Mouse (Mus musculus): Measurements from ENCODE around the gene Knop1.

The Knop1 gene

DNA sequence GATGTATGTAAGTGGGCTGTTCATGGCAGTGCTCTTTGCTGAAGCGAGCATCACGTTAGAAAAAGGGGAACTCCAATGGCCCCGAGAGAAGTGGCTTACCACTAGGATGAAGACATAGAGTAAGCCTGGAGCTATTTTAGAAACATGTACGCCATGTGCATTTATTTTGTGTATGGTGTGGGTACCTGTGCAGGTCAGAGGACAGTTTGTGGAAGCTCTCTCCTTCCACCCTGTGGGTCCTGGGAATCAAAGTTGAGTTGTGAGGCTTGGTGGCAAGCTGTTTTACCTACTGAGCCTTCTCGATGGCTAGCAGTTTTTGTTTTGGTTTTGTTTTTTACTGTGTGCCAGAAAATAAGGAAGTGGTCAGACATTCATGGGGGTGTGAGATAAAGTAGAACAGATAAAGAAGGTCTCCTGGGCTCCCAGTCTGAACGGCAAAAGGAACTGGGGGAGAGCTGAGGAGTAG lies 57.9 kb downstream of the Knop1 start:
- DNase-seq (ENCODE audit: low spot score in 2 of 2): no peak

DNA sequence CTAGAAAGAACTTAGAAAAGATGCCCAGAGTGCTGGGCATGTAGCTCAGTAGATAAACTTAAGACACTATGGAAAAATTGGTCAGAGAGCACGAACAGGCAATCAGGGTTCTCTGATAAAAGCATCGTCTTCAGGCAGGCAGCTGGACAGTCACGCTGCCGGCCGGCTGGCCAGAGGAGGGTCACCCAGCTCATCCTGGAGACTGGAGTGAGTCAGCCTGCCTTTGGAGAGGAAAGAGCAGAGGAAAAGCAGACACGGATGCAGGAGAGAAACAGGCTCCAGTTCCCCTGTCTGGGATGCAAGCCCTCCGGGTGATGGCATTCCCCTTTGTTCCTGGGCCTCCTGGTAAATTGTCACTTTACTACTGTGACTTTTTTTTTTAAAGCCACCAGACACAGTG lies 58.5 kb downstream of the Knop1 start:
- no peak for DNase-seq (ENCODE audit: low spot score in 2 of 2)

DNA sequence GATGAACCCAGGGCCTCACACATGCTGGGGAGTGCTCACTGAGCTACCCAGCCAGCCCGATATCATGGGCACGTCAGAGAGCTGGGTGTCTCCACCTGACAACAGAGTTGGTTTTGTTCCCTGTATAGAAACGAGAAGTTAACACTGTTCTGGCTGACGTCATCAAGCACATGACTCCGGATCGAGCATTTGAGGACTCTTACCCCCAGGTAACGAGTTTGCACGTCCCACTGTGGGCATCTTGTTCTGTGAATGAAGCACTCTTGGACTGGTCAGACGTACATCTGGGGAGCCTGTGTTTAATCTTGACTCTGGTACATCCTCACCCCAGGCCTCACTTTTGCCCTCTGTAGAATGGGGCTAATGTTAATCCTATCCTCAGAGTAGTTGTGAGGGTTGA lies 59.2 kb downstream of the Knop1 start:
- no peak for DNase-seq (ENCODE audit: low spot score in 2 of 2)

DNA sequence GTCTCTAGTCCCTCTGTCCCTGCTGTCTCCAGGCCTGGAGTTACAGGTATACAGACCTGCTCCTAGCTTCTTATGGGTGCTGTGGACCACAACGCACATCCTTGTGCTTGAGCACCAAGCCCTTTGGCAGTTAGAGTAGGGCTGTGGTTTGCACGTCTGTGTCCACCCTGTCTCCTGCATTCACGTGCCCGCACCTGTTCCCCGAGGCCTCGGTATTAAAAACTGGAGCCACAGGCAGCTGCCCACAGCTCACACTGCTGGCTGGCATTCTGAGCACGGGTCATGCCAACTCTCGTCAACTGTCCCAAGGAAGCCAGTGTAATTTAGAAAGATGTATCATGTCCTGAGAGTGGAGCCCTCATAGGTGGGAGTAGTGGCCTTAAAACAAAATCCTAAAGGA lies 60.3 kb downstream of the Knop1 start:
- no peak for DNase-seq (ENCODE audit: low spot score in 2 of 2)

DNA sequence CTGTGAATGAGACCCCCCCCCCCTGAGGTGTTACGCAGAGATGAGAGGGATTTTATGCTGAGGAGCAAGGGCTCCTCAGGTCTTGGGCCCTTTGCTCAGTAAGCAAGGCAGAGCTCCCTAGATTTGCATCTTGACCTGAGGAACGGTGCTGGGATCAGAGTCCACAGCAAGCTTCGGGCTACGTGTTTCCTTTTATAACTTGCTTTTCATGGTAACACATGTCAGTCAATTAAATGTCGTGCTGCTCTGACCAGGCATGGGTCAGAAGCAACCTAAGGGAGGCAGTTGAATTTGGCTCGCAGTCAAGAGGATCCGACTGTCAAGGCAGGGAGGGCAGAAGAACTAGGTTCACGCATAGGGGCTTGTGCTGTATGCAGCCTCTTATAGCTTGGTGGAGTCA lies 62.2 kb downstream of the Knop1 start:
- DNase-seq (ENCODE audit: low spot score in 2 of 2): no peak
